Mouse (Mus musculus): ENCODE results near the gene Adra1b. TPM values are rescaled to one million over a fixed set of nuclear protein-coding genes. Genes with fewer than 3 reads are reported as not detected.

Adra1b gene
- total and polyA plus RNA-seq, 2 experiments: 21.6 to 191 TPM

DNA sequence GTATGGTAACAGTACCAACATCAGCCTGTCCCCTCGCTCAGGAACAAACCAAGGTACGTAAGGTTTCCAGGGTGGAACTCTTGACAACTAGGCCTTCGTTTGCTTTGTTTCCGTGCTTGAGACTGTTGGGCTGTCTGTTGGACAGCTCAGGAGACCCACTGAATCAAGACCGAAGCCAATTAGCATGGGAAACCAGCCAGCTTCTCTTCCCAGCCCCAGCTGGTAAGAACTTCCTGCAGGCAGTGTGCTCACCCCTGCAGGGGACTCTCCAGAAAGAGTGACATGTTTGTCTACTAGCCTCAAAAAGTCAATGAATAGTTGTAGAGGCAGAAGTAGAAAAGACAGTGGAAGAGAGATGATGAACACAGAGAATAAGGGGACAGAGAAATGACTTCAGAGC, 23.8 kb downstream of the Adra1b start:
- Histone ChIP-seq H3K27me3 (ENCODE audit: control insufficient read depth, insufficient read depth, low read length) (no peaks in the 10 kb centered on the region), H3K9ac (ENCODE audit: low read depth, low read length) (no peak overlapping the region), H3K36me3 (ENCODE audit: control insufficient read depth, insufficient read depth, low read length) (peaks cover 3% of the 10 kb centered on the region; the same call in 1 of the 2 replicates), H3K79me2 (ENCODE audit: control insufficient read depth, insufficient read depth, low read length) (peaks cover 13% of the 10 kb centered on the region), H3K4me1 (ENCODE audit: control insufficient read depth, insufficient read depth, low read length) (no peaks in the 10 kb centered on the region), H3K27ac (replicated peaks; ENCODE audit: insufficient read depth, low read depth, low read length) (no peak overlapping the region), H3K4me3 (ENCODE audit: insufficient read depth, low read depth, low read length) (no peak overlapping the region)
- no peak for TF ChIP-seq CTCF (IDR thresholded peaks at IDR 0.05; ENCODE audit: low read depth, low read length)
- no peak for TF ChIP-seq POLR2A (IDR thresholded peaks at IDR 0.05; ENCODE audit: extremely low read depth, insufficient read depth, low read length)
- WGBS: 77% methylated on average over 5 of the region's 5 CpGs
- DNase-seq (ENCODE audit: extremely low read depth, low read depth, low spot score): no peak

DNA sequence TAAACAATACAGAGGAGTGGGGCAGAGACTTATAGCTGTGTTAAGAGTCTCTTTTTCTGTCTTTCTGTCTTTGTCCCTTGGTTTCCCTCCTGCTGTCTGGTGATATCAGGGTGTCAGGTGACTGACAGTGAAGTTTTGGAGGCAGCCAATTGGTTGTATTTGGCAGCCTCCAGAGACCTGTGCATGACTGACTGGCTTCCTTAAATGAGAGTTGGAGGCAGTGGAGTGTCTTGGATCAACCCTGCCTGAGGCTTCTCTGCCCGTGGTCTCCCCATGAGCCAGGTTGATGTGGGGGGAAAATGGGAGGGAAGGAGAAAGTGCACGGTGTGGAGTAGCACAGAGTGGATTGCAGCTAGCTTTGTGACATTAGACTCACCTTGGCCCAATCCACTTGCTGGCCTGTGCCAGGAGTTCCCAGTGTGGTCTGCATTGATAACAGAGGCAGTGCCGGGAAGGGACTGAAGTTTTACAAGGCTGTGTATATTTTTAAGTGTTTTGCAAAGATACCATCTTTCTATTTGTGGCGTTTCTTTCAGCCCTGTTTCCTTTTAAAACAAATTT, 33.2 kb downstream of the Adra1b start:
- no peak for TF ChIP-seq CTCF (IDR thresholded peaks at IDR 0.05; ENCODE audit: low read depth, low read length)
- no peak for TF ChIP-seq POLR2A (IDR thresholded peaks at IDR 0.05; ENCODE audit: extremely low read depth, insufficient read depth, low read length)
- no peak overlapping the region for H3K4me3 ChIP-seq (ENCODE audit: insufficient read depth, low read depth, low read length)
- no peak overlapping the region for H3K9ac ChIP-seq (ENCODE audit: low read depth, low read length)
- H3K36me3 ChIP-seq (ENCODE audit: control insufficient read depth, insufficient read depth, low read length): 0 out of 2 replicates have a peak, but pooled peaks cover 3% of the 10 kb centered on the region
- H3K27ac ChIP-seq (replicated peaks; ENCODE audit: insufficient read depth, low read depth, low read length): no peak overlapping the region
- H3K27me3 ChIP-seq (ENCODE audit: control insufficient read depth, insufficient read depth, low read length): no peaks in the 10 kb centered on the region
- peaks cover 9% of the 10 kb centered on the region; the same call in 1 of the 2 replicates for H3K79me2 ChIP-seq (ENCODE audit: control insufficient read depth, insufficient read depth, low read length)
- DNase-seq (ENCODE audit: extremely low read depth, low read depth, low spot score): no peak
- WGBS: 75% methylated on average over 4 of the region's 4 CpGs
- no peaks in the 10 kb centered on the region for H3K4me1 ChIP-seq (ENCODE audit: control insufficient read depth, insufficient read depth, low read length)

DNA sequence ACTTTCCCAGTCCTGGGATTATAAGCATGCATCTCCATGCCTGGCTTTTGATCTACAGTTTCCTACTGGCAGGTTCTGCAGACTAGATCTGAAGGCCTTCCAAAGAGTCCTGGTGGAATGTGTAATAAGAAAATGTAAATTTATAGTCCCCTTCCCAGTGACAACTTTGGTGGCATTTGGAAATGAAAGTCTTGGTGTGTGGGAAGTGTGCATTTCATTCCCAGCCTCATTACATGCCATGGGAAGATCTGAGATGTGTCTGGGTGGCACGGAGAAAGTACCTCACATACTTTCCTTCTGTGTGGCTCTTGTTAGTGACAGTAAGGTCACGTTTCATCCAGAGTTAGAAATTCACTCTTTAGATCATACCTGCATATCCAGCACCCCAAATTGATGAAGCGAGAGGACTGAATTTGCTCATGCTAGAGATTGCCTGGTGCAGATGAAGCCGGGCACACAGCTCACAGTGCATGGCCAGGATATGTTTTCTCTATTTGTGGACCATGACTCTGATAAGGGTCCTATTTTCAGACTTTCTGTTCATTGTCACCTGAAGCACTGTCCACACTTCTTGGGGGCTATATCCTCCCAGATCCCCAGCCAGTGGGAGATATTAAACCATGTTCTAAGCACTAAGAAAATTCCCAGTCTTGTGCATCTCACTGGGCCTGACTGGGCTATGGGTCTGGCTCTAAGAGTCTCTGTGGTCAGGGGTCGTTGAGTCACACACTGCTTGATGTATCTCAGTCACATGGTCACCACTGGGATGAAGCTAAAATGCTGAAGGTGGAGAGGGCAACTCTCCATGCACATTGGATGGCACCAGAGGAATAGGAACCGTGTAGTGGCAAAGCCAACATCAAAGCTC, 35.5 kb downstream of the Adra1b start:
- Histone ChIP-seq H3K27ac (replicated peaks; ENCODE audit: insufficient read depth, low read depth, low read length) (no peak overlapping the region), H3K9ac (ENCODE audit: low read depth, low read length) (no peak overlapping the region), H3K4me3 (ENCODE audit: insufficient read depth, low read depth, low read length) (no peak overlapping the region), H3K4me1 (ENCODE audit: control insufficient read depth, insufficient read depth, low read length) (no peaks in the 10 kb centered on the region), H3K79me2 (ENCODE audit: control insufficient read depth, insufficient read depth, low read length) (peaks cover 9% of the 10 kb centered on the region; the same call in 1 of the 2 replicates), H3K36me3 (ENCODE audit: control insufficient read depth, insufficient read depth, low read length) (no peaks in the 10 kb centered on the region), H3K27me3 (ENCODE audit: control insufficient read depth, insufficient read depth, low read length) (no peaks in the 10 kb centered on the region)
- no peak for DNase-seq (ENCODE audit: extremely low read depth, low read depth, low spot score)
- TF ChIP-seq POLR2A (IDR thresholded peaks at IDR 0.05; ENCODE audit: extremely low read depth, insufficient read depth, low read length) (no peak), CTCF (IDR thresholded peaks at IDR 0.05; ENCODE audit: low read depth, low read length) (no peak)
- 80% methylated on average over 6 of the region's 6 CpGs for WGBS

DNA sequence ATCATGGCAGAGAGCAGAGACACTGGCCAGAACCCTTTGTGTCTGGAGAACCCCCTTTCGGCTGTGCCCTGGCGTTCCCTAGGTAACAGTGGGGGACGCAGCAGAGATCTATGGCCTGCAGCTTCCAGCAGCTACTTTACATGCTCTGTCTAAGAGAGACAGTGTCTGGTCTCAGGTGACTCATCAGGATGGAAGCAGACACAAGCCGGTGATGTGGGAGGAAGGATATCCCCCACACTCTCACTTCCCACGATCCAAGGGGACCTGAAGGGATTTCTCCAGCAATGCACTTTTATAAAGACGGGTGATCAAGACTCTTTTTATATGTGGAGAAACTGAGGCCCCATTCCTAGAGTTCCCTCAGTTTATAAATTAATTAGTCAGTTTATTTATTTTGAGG, 48.0 kb downstream of the Adra1b start:
- no peak overlapping the region for H3K9ac ChIP-seq (ENCODE audit: low read depth, low read length)
- H3K4me3 ChIP-seq (ENCODE audit: insufficient read depth, low read depth, low read length): no peak overlapping the region
- no peak for DNase-seq (ENCODE audit: extremely low read depth, low read depth, low spot score)
- no peaks in the 10 kb centered on the region; the same call in 1 of the 2 replicates for H3K79me2 ChIP-seq (ENCODE audit: control insufficient read depth, insufficient read depth, low read length)
- H3K36me3 ChIP-seq (ENCODE audit: control insufficient read depth, insufficient read depth, low read length): no peaks in the 10 kb centered on the region; the same call in 1 of the 2 replicates
- no peak overlapping the region for H3K27ac ChIP-seq (replicated peaks; ENCODE audit: insufficient read depth, low read depth, low read length)
- peaks cover 2% of the 10 kb centered on the region; the same call in 1 of the 2 replicates for H3K4me1 ChIP-seq (ENCODE audit: control insufficient read depth, insufficient read depth, low read length)
- WGBS: 92% methylated on average over 6 of the region's 6 CpGs
- TF ChIP-seq CTCF (IDR thresholded peaks at IDR 0.05; ENCODE audit: low read depth, low read length) (no peak), POLR2A (IDR thresholded peaks at IDR 0.05; ENCODE audit: extremely low read depth, insufficient read depth, low read length) (no peak)
- no peaks in the 10 kb centered on the region for H3K27me3 ChIP-seq (ENCODE audit: control insufficient read depth, insufficient read depth, low read length)

- TF ChIP-seq CTCF (IDR thresholded peaks at IDR 0.05; ENCODE audit: low read depth, low read length): no peak
- TF ChIP-seq POLR2A (IDR thresholded peaks at IDR 0.05; ENCODE audit: extremely low read depth, insufficient read depth, low read length): no peak
- Histone ChIP-seq H3K27me3 (ENCODE audit: control insufficient read depth, insufficient read depth, low read length) (no peaks in the 10 kb centered on the region), H3K4me1 (ENCODE audit: control insufficient read depth, insufficient read depth, low read length) (peaks cover 2% of the 10 kb centered on the region; the same call in 1 of the 2 replicates), H3K4me3 (ENCODE audit: insufficient read depth, low read depth, low read length) (no peak overlapping the region), H3K27ac (replicated peaks; ENCODE audit: insufficient read depth, low read depth, low read length) (no peak overlapping the region), H3K36me3 (ENCODE audit: control insufficient read depth, insufficient read depth, low read length) (peaks cover 2% of the 10 kb centered on the region), H3K9ac (ENCODE audit: low read depth, low read length) (no peak overlapping the region), H3K79me2 (ENCODE audit: control insufficient read depth, insufficient read depth, low read length) (peaks cover 3% of the 10 kb centered on the region; the same call in 1 of the 2 replicates)
- 53% methylated on average over 4 of the region's 4 CpGs for WGBS
- DNase-seq (ENCODE audit: extremely low read depth, low read depth, low spot score): no peak
Measured at GRCm38 (mm10) chr11:43848056-43848455, 53.0 kb downstream of the Adra1b start.

All from liver, adult 2 months (tissue).